Mouse (Mus musculus) MEL (cell line): ENCODE results near the gene P2ry2.

Experiments
- CTCF ChIP-seq, 3 experiments: IDR thresholded peaks in 2 of 3; conservative IDR thresholded peaks in 1 of 3; 2 replicates each; pipeline ENCODE4 v1.5.1; 2011 to 2012; ENCODE audit warnings: low read length in 3 of 3, low read depth in 2 of 3, mild to moderate bottlenecking in 2 of 3, improper control_type of control experiment in 1 of 3, inconsistent platforms in 1 of 3, mixed read lengths in 1 of 3, moderate library complexity in 1 of 3; ENCODE audit not compliant: control insufficient read depth in 1 of 3, insufficient read depth in 1 of 3, poor library complexity in 1 of 3, severe bottlenecking in 1 of 3
- EP300 ChIP-seq, 2 experiments: IDR thresholded peaks; 2 replicates each; pipeline ENCODE4 v1.6.1; 2011; ENCODE audit warnings: improper control_type of control experiment in 2 of 2, low read length in 2 of 2, low read depth in 1 of 2, mild to moderate bottlenecking in 1 of 2

DNA sequence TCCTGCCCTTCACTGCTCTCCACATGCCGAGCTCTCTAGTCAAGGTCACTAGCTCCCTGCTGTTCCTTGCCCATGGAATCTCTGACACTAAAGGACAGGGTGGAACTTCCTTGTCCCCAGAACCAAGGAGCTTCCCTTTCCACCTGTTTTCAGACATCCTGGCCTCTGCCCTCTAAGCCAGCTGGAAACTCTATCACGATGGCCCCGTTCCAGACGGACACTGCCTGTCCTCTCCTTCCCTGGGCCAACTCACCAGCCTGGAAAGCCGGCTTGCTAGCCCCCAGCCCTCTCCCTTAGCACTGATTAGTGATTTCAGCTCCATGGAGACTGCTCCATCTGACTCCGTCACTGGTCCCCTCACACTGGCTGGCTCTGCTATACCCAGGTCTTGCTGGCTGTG is 10.4 kb downstream of the P2ry2 start:
- no peak for TF ChIP-seq EP300 (IDR thresholded peaks at IDR 0.05; ENCODE audit: low read depth in 1 of 2, low read length in 2 of 2)
- TF ChIP-seq CTCF (IDR thresholded peaks at IDR 0.05 in 2 of 3, conservative IDR thresholded peaks at IDR 0.05 in 1 of 3; ENCODE audit: control insufficient read depth in 1 of 3, insufficient read depth in 1 of 3, low read depth in 2 of 3, low read length in 3 of 3, poor library complexity in 1 of 3, severe bottlenecking in 1 of 3), result no peak
